Mouse (Mus musculus) liver, adult 2 months (tissue): ENCODE measurements at regions not wholly inside any gene's neighbourhood (a gene's known extent, or its start where the extent isn't known, plus 50 kb on each side); places are given as distances from the start of the nearest gene placed in this dataset.

Experiments used
- CTCF ChIP-seq: fragments of 200-500 bp; IDR thresholded peaks from 2 replicates; pipeline ENCODE4 v1.5.1; 2011; ENCODE audit warnings: low read depth, low read length, control low read depth
- POLR2A ChIP-seq: fragments of 200-500 bp; IDR thresholded peaks from 2 replicates; pipeline ENCODE4 v1.6.1; 2011; ENCODE audit warnings: low read length, control low read depth; ENCODE audit not compliant: insufficient read depth; ENCODE audit errors: extremely low read depth

- TF ChIP-seq POLR2A = no peak
- no peak for TF ChIP-seq CTCF
These were observed 131.9 kb upstream of the Fn1 start for GRCm38 (mm10) chr1:71784880-71785279.
